Mouse (Mus musculus) urinary bladder, postnatal 0 days (tissue): ENCODE measurements around the gene Shcbp1. TPM values are rescaled to one million over a fixed set of nuclear protein-coding genes. Genes with fewer than 3 reads are reported as not detected.

Experiments used
- polyA plus RNA-seq: library from polyadenylated mRNA; unstranded; fragments of >200 nt; fragmentation: Nextera tagmentation; extraction: Ambion mirVana; gene quantifications from 2 replicates; pipeline ENCODE4 v1.2.1, GENCODE M21; 2015

The Shcbp1 gene
- 13.3 and 20.1 TPM in 2 replicates for polyA plus RNA-seq

DNA sequence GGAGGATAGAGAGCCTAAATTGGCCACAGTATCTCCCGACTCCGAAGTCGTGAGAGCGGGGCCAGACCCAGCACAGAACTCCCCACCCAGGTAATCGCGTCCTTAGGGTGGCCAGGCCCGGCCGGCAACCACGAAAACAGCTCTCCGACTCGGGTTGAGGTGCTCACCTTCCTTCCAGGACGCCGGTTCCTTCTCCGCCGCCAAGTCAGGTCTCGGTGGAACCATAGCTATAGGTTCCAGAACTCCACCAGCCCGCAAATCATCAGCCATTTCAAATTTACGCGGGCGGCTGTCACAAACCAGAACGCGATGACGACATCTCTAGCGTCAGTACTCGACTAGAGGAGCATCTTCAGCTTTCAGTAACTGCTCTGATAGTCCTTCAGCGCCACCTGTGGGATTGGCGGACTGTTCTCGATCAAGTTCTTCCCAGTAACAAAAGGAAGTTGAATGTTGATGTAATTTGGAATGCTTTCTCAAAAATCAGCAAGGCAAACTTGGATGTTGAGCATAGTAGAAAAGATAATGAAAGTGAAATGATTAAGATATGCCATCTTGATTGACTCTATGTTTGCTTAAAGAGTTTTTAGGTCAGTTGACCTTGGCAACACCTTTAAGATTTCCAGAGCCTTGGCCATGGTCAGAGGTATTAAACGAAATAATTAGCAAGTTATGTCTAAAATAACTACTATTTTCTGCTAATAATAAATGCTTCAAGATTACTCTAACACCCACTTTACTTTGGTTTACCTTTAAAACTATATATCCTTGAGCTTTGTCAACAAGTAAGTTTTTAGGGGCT is at the start of gene Shcbp1:
TSS of gene Shcbp1 (minus strand) at position 314 of the 802 bp plus-strand sequence.

Other genes starting within 250 kb of the Shcbp1 start
- 9.0 and 9.1 TPM in 2 replicates for gene Zfp958, start 166.4 kb downstream of the Shcbp1 start, polyA plus RNA-seq